Mouse (Mus musculus) erythroblast, embryonic 14.5 days (primary cell): Measurements from ENCODE around the gene Ctso.

Source experiments
- GATA1 ChIP-seq: IDR thresholded peaks from 2 replicates; pipeline ENCODE4 v1.6.1; 2012; ENCODE audit warnings: low read length, inconsistent platforms, mixed read lengths
- TAL1 ChIP-seq: IDR thresholded peaks from 3 replicates; pipeline ENCODE4 v1.6.1; 2012; ENCODE audit warnings: low read length, inconsistent platforms, mixed read lengths

- TF ChIP-seq GATA1 (no peak), TAL1 (no peak)
Observed at GRCm38 (mm10) chr3:81917354-81917935, 15.0 kb upstream of the Ctso start.
